Mouse (Mus musculus) ES-E14 (cell line): ENCODE measurements at regions not wholly inside any gene's neighbourhood (a gene's known extent, or its start where the extent isn't known, plus 50 kb on each side); places are given as distances from the start of the nearest gene placed in this dataset.

Experiments
- CHD2 ChIP-seq: IDR thresholded peaks from 2 replicates; pipeline ENCODE4 v1.6.1; 2014; ENCODE audit warnings: mild to moderate bottlenecking, low read depth, low read length, inconsistent platforms
- ZNF384 ChIP-seq: IDR thresholded peaks from 2 replicates; pipeline ENCODE4 v1.6.1; 2012; ENCODE audit warnings: low read depth, low read length, inconsistent platforms

- TF ChIP-seq ZNF384 (no peak), CHD2 (no peak)
These were observed 139.2 kb downstream of the Arrdc3 start for GRCm38 (mm10) chr13:81022410-81022809.
